Mouse (Mus musculus) MEL (cell line): ENCODE results near the gene Sdsl.

ENCODE experiments used
- CHD2 ChIP-seq: IDR thresholded peaks from 2 replicates; pipeline ENCODE4 v1.6.1; 2011; ENCODE audit warnings: low read length, improper control_type of control experiment
- CTCF ChIP-seq, 3 experiments: IDR thresholded peaks in 2 of 3; conservative IDR thresholded peaks in 1 of 3; 2 replicates each; pipeline ENCODE4 v1.5.1; 2011 to 2012; ENCODE audit warnings: low read length in 3 of 3, low read depth in 2 of 3, mild to moderate bottlenecking in 2 of 3, improper control_type of control experiment in 1 of 3, inconsistent platforms in 1 of 3, mixed read lengths in 1 of 3, moderate library complexity in 1 of 3; ENCODE audit not compliant: control insufficient read depth in 1 of 3, insufficient read depth in 1 of 3, poor library complexity in 1 of 3, severe bottlenecking in 1 of 3
- GATA1 ChIP-seq: IDR thresholded peaks from 2 replicates; pipeline ENCODE4 v1.6.1; 2011; ENCODE audit warnings: low read depth, low read length, improper control_type of control experiment
- MAZ ChIP-seq: IDR thresholded peaks from 2 replicates; pipeline ENCODE4 v1.6.1; 2012; ENCODE audit warnings: low read depth, mild to moderate bottlenecking, inconsistent platforms, low read length, improper control_type of control experiment
- POLR2A ChIP-seq, 2 experiments: IDR thresholded peaks; 2 replicates each; pipeline ENCODE4 v1.6.1; 2011 to 2012; ENCODE audit warnings: low read length in 2 of 2, mild to moderate bottlenecking in 2 of 2, control low read depth in 1 of 2, improper control_type of control experiment in 1 of 2, low read depth in 1 of 2, moderate library complexity in 1 of 2; ENCODE audit not compliant: control insufficient read depth in 1 of 2, insufficient read depth in 1 of 2, poor library complexity in 1 of 2
- USF1 ChIP-seq: IDR thresholded peaks from 2 replicates; pipeline ENCODE4 v1.6.1; 2014; ENCODE audit warnings: low read depth, mild to moderate bottlenecking, inconsistent platforms, low read length, improper control_type of control experiment, moderate library complexity

DNA sequence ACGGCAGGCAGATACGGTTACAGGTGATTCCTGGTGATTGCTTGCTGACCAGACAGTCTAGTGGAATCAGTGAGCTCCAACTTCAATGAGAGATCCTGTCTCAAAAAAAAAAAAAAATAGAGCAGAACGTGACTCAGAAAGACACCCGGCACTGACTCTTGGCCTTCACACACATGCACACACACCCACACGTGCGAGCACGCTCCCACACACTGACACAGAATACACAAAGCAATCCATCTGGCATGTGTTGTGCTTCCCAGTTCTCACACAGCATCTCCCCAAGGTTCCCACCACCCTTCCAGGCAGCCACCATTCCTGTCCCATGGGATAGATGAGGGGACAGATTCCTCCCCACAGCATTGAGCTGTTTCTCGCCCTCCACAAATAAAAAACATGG is 52.5 kb downstream of the Sdsl start:
- TF ChIP-seq MAZ (no peak), CHD2 (no peak), USF1 (no peak), CTCF (IDR thresholded peaks at IDR 0.05 in 2 of 3, conservative IDR thresholded peaks at IDR 0.05 in 1 of 3; ENCODE audit: control insufficient read depth in 1 of 3, insufficient read depth in 1 of 3, low read depth in 2 of 3, low read length in 3 of 3, poor library complexity in 1 of 3, severe bottlenecking in 1 of 3) (no peak), GATA1 (no peak), POLR2A (IDR thresholded peaks at IDR 0.05; ENCODE audit: control insufficient read depth in 1 of 2, insufficient read depth in 1 of 2, low read depth in 1 of 2, low read length in 2 of 2, poor library complexity in 1 of 2) (no peak)
